Mouse (Mus musculus): ENCODE results near the gene Lix1l. TPM values are rescaled to one million over a fixed set of nuclear protein-coding genes. Genes with fewer than 3 reads are reported as not detected.
A peak's percentile ranks its signal among the peaks of the same experiment; 100 is the strongest.
"Not testable (repeated sequence)": the region's sequence is repeated elsewhere in the genome, so short reads cannot be mapped to it uniquely, and the experiment has no call there.

Gene Lix1l
- polyA plus RNA-seq, 1 experiment, result 11.0 TPM

GRCm38 (mm10) chr3:96663432-96664239, 62.7 kb downstream of the Lix1l start:
- H3K27ac ChIP-seq (replicated peaks; ENCODE audit: low read depth, low read length), result no peak overlapping the region
- H3K4me3 ChIP-seq (ENCODE audit: insufficient read depth, low read depth, low read length), result peak overlapping the region; percentile 39
- H3K4me1 ChIP-seq (ENCODE audit: control insufficient read depth, insufficient read depth, insufficient read length, low read length), result no peaks in the 10 kb centered on the region

GRCm38 (mm10) chr3:96665732-96666363, 64.9 kb downstream of the Lix1l start:
- not testable (repeated sequence) for H3K4me1 ChIP-seq (ENCODE audit: control insufficient read depth, insufficient read depth, insufficient read length, low read length); H3K27ac ChIP-seq (replicated peaks; ENCODE audit: low read depth, low read length); H3K4me3 ChIP-seq (ENCODE audit: insufficient read depth, low read depth, low read length)

- peaks cover 2% of the 10 kb centered on the region; the same call in 1 of the 2 replicates for H3K4me1 ChIP-seq (ENCODE audit: control insufficient read depth, insufficient read depth, insufficient read length, low read length)
- H3K4me3 ChIP-seq (ENCODE audit: insufficient read depth, low read depth, low read length), result no peak overlapping the region
- no peak overlapping the region for H3K27ac ChIP-seq (replicated peaks; ENCODE audit: low read depth, low read length)
Observed at GRCm38 (mm10) chr3:96666916-96667315, 66.0 kb downstream of the Lix1l start.

- Histone ChIP-seq H3K27ac (replicated peaks; ENCODE audit: low read depth, low read length) (no peak overlapping the region), H3K4me1 (ENCODE audit: control insufficient read depth, insufficient read depth, insufficient read length, low read length) (peaks cover 2% of the 10 kb centered on the region; the same call in 1 of the 2 replicates), H3K4me3 (ENCODE audit: insufficient read depth, low read depth, low read length) (no peak overlapping the region)
Observed at GRCm38 (mm10) chr3:96667316-96667715, 66.4 kb downstream of the Lix1l start.

GRCm38 (mm10) chr3:96668424-96669067, 67.6 kb downstream of the Lix1l start:
- H3K4me1 ChIP-seq (ENCODE audit: control insufficient read depth, insufficient read depth, insufficient read length, low read length), result peaks cover 2% of the 10 kb centered on the region; the same call in 1 of the 2 replicates
- H3K4me3 ChIP-seq (ENCODE audit: insufficient read depth, low read depth, low read length), result no peak overlapping the region
- no peak overlapping the region for H3K27ac ChIP-seq (replicated peaks; ENCODE audit: low read depth, low read length)

GRCm38 (mm10) chr3:96669727-96670468, 68.9 kb downstream of the Lix1l start, which contains the start of gene Ankrd35:
Gene Ankrd35, plus strand, starts transcription at chr3:96670131.
- H3K4me1 ChIP-seq (ENCODE audit: control insufficient read depth, insufficient read depth, insufficient read length, low read length), result peaks cover 2% of the 10 kb centered on the region; the same call in 1 of the 2 replicates
- H3K27ac ChIP-seq (replicated peaks; ENCODE audit: low read depth, low read length), result no peak within 1 kb of the TSS
- peak within 1 kb of the TSS; percentile 56 for H3K4me3 ChIP-seq (ENCODE audit: insufficient read depth, low read depth, low read length)

GRCm38 (mm10) chr3:96671519-96671918, 70.6 kb downstream of the Lix1l start:
- no peak overlapping the region for H3K4me3 ChIP-seq (ENCODE audit: insufficient read depth, low read depth, low read length)
- H3K27ac ChIP-seq (replicated peaks; ENCODE audit: low read depth, low read length), result no peak overlapping the region
- H3K4me1 ChIP-seq (ENCODE audit: control insufficient read depth, insufficient read depth, insufficient read length, low read length), result peaks cover 2% of the 10 kb centered on the region; the same call in 1 of the 2 replicates

- Histone ChIP-seq H3K4me1 (ENCODE audit: control insufficient read depth, insufficient read depth, insufficient read length, low read length) (peaks cover 2% of the 10 kb centered on the region; the same call in 1 of the 2 replicates), H3K4me3 (ENCODE audit: insufficient read depth, low read depth, low read length) (no peak overlapping the region), H3K27ac (replicated peaks; ENCODE audit: low read depth, low read length) (no peak overlapping the region)
Observed at GRCm38 (mm10) chr3:96673514-96673913, 72.6 kb downstream of the Lix1l start.

GRCm38 (mm10) chr3:96674442-96674841, 73.5 kb downstream of the Lix1l start:
- Histone ChIP-seq H3K27ac (replicated peaks; ENCODE audit: low read depth, low read length) (no peak overlapping the region), H3K4me3 (ENCODE audit: insufficient read depth, low read depth, low read length) (no peak overlapping the region), H3K4me1 (ENCODE audit: control insufficient read depth, insufficient read depth, insufficient read length, low read length) (peaks cover 2% of the 10 kb centered on the region; the same call in 1 of the 2 replicates)

- Histone ChIP-seq H3K4me3 (ENCODE audit: insufficient read depth, low read depth, low read length) (no peak overlapping the region), H3K4me1 (ENCODE audit: control insufficient read depth, insufficient read depth, insufficient read length, low read length) (no peaks in the 10 kb centered on the region), H3K27ac (replicated peaks; ENCODE audit: low read depth, low read length) (no peak overlapping the region)
Observed at GRCm38 (mm10) chr3:96675171-96675570, 74.2 kb downstream of the Lix1l start.

- no peak overlapping the region for H3K4me3 ChIP-seq (ENCODE audit: insufficient read depth, low read depth, low read length)
- no peak overlapping the region for H3K27ac ChIP-seq (replicated peaks; ENCODE audit: low read depth, low read length)
- H3K4me1 ChIP-seq (ENCODE audit: control insufficient read depth, insufficient read depth, insufficient read length, low read length), result no peaks in the 10 kb centered on the region
Observed at GRCm38 (mm10) chr3:96675690-96676089, 74.7 kb downstream of the Lix1l start.

Other genes starting within 250 kb of the Lix1l start
- not detected in 2 replicates for gene BC107364, start 148.8 kb upstream of the Lix1l start, polyA plus RNA-seq (2012; ENCODE audit: insufficient read depth, insufficient read length, missing spikeins)
- gene Hfe2, start 76.0 kb upstream of the Lix1l start, polyA plus RNA-seq (2012; ENCODE audit: insufficient read depth, insufficient read length, missing spikeins), result 5.4 and 8.2 TPM in 2 replicates
- 1,091 and 1,303 TPM in 2 replicates for gene Txnip, start 43.2 kb upstream of the Lix1l start, polyA plus RNA-seq (2012; ENCODE audit: insufficient read depth, insufficient read length, missing spikeins)
- gene Gm16253, start 24.2 kb upstream of the Lix1l start, polyA plus RNA-seq (2012; ENCODE audit: insufficient read depth, insufficient read length, missing spikeins), result not detected in 2 replicates
- gene Polr3gl, start 7.0 kb upstream of the Lix1l start, polyA plus RNA-seq (2012; ENCODE audit: insufficient read depth, insufficient read length, missing spikeins), result 39.0 and 72.4 TPM in 2 replicates
- not detected in 2 replicates for gene Ankrd34a, start 4.5 kb upstream of the Lix1l start, polyA plus RNA-seq (2012; ENCODE audit: insufficient read depth, insufficient read length, missing spikeins)
- 78.8 and 110 TPM in 2 replicates for gene Rbm8a, start 28.8 kb downstream of the Lix1l start, polyA plus RNA-seq (2012; ENCODE audit: insufficient read depth, insufficient read length, missing spikeins)
- gene Pex11b, start 34.2 kb downstream of the Lix1l start, polyA plus RNA-seq (2012; ENCODE audit: insufficient read depth, insufficient read length, missing spikeins), result 31.9 and 35.4 TPM in 2 replicates
- gene Gm42957, start 34.3 kb downstream of the Lix1l start, polyA plus RNA-seq (2012; ENCODE audit: insufficient read depth, insufficient read length, missing spikeins), result not detected in 2 replicates
- gene Itga10, start 44.4 kb downstream of the Lix1l start, polyA plus RNA-seq (2012; ENCODE audit: insufficient read depth, insufficient read length, missing spikeins), result 0.20 and 0.67 TPM in 2 replicates
- gene Ankrd35, start 69.0 kb downstream of the Lix1l start, polyA plus RNA-seq (2012; ENCODE audit: insufficient read depth, insufficient read length, missing spikeins), result 0.29 TPM in 1 of 2 replicates, not detected in the other
- gene Pias3, start 95.2 kb downstream of the Lix1l start, polyA plus RNA-seq (2012; ENCODE audit: insufficient read depth, insufficient read length, missing spikeins), result 8.2 and 9.0 TPM in 2 replicates
- 4.4 and 5.3 TPM in 2 replicates for gene Nudt17, start 107.4 kb downstream of the Lix1l start, polyA plus RNA-seq (2012; ENCODE audit: insufficient read depth, insufficient read length, missing spikeins)
- gene Polr3c, start 126.5 kb downstream of the Lix1l start, polyA plus RNA-seq (2012; ENCODE audit: insufficient read depth, insufficient read length, missing spikeins), result 23.7 and 25.5 TPM in 2 replicates
- gene Rnf115, start 126.5 kb downstream of the Lix1l start, polyA plus RNA-seq (2012; ENCODE audit: insufficient read depth, insufficient read length, missing spikeins), result 23.6 and 25.6 TPM in 2 replicates
- gene Pdzk1, start 228.1 kb downstream of the Lix1l start, polyA plus RNA-seq (2012; ENCODE audit: insufficient read depth, insufficient read length, missing spikeins), result not detected in 2 replicates
- not detected in 2 replicates for gene Cd160, start 228.2 kb downstream of the Lix1l start, polyA plus RNA-seq (2012; ENCODE audit: insufficient read depth, insufficient read length, missing spikeins)

All from brown adipose tissue, adult 24 weeks (tissue).